Mouse (Mus musculus) E14TG2a.4 (cell line): ENCODE measurements around the gene Adgrg1.
A peak's percentile ranks its signal among the peaks of the same experiment; 100 is the strongest.

ENCODE experiments used
- H3K27me3 ChIP-seq: 2 replicates; pipeline ENCODE4 v1.6.1; 2014; ENCODE audit warnings: low read length, control low read depth; ENCODE audit not compliant: insufficient read depth
- H3K36me3 ChIP-seq: 2 replicates; pipeline ENCODE4 v1.6.1; 2014; ENCODE audit warnings: low read length, control low read depth; ENCODE audit not compliant: insufficient read depth
- H3K4me1 ChIP-seq: replicated peaks from 2 replicates; pipeline ENCODE4 v1.6.1; 2014; ENCODE audit warnings: low read depth, low read length, control low read depth
- H3K4me3 ChIP-seq: replicated peaks from 2 replicates; pipeline ENCODE4 v1.5.1; 2014; ENCODE audit warnings: mild to moderate bottlenecking, low read length
- H3K9me3 ChIP-seq: 2 replicates; pipeline ENCODE4 v1.6.1; 2014; ENCODE audit warnings: low read length, control low read depth
- CTCF ChIP-seq: conservative IDR thresholded peaks from 2 replicates; pipeline ENCODE4 v1.5.1; 2014; ENCODE audit warnings: low read length
- NANOG ChIP-seq: IDR thresholded peaks from 2 replicates; pipeline ENCODE4 v1.6.1; 2014; ENCODE audit warnings: borderline replicate concordance, low read length, mixed read lengths
- POU5F1 ChIP-seq: IDR thresholded peaks from 2 replicates; pipeline ENCODE4 v1.6.1; 2014; ENCODE audit warnings: low read length, borderline replicate concordance

Gene Adgrg1

GRCm38 (mm10) chr8:94950458-94950857 is 24.1 kb upstream of the Adgrg1 start:
- TF ChIP-seq NANOG (no peak), POU5F1 (no peak), CTCF (no peak)
- H3K36me3 ChIP-seq = no peaks in the 10 kb centered on the region
- no peaks in the 10 kb centered on the region for H3K9me3 ChIP-seq
- H3K4me3 ChIP-seq = no peak overlapping the region
- peaks cover 9% of the 10 kb centered on the region; the same call in 1 of the 2 replicates for H3K4me1 ChIP-seq
- peaks cover 6% of the 10 kb centered on the region for H3K27me3 ChIP-seq

GRCm38 (mm10) chr8:94952086-94952485 is 22.5 kb upstream of the Adgrg1 start:
- TF ChIP-seq POU5F1 = no peak
- TF ChIP-seq CTCF = no peak
- no peak for TF ChIP-seq NANOG

GRCm38 (mm10) chr8:94953624-94954367 is 20.8 kb upstream of the Adgrg1 start:
- no peaks in the 10 kb centered on the region for H3K36me3 ChIP-seq
- no peaks in the 10 kb centered on the region for H3K27me3 ChIP-seq
- H3K4me1 ChIP-seq = peaks cover 4% of the 10 kb centered on the region; the same call in 1 of the 2 replicates
- H3K9me3 ChIP-seq = no peaks in the 10 kb centered on the region
- TF ChIP-seq POU5F1 (no peak), NANOG (no peak), CTCF (no peak)
- no peak overlapping the region for H3K4me3 ChIP-seq

More at GRCm38 (mm10) chr8:94952086-94952485, 22.5 kb upstream of the Adgrg1 start:
- Histone ChIP-seq H3K27me3 (no peaks in the 10 kb centered on the region), H3K4me3 (no peak overlapping the region), H3K9me3 (no peaks in the 10 kb centered on the region), H3K4me1 (peaks cover 9% of the 10 kb centered on the region; the same call in 1 of the 2 replicates), H3K36me3 (no peaks in the 10 kb centered on the region)

- Histone ChIP-seq H3K4me1 (peaks cover 4% of the 10 kb centered on the region; the same call in 1 of the 2 replicates), H3K27me3 (no peaks in the 10 kb centered on the region), H3K36me3 (no peaks in the 10 kb centered on the region), H3K9me3 (no peaks in the 10 kb centered on the region), H3K4me3 (no peak overlapping the region)
- no peak for TF ChIP-seq CTCF
Observed at GRCm38 (mm10) chr8:94954368-94954737, 20.2 kb upstream of the Adgrg1 start.

- peaks cover 1% of the 10 kb centered on the region; the same call in 1 of the 2 replicates for H3K27me3 ChIP-seq
- H3K36me3 ChIP-seq = no peaks in the 10 kb centered on the region
- TF ChIP-seq CTCF (peak; percentile 60), POU5F1 (no peak)
- H3K4me1 ChIP-seq = 0 out of 2 replicates have a peak, but pooled peaks cover 4% of the 10 kb centered on the region
- H3K4me3 ChIP-seq = no peak overlapping the region
- H3K9me3 ChIP-seq = no peaks in the 10 kb centered on the region
Observed at GRCm38 (mm10) chr8:94954921-94955758, 19.4 kb upstream of the Adgrg1 start.

GRCm38 (mm10) chr8:94956078-94956574 is 18.4 kb upstream of the Adgrg1 start:
- Histone ChIP-seq H3K4me1 (0 out of 2 replicates have a peak, but pooled peaks cover 4% of the 10 kb centered on the region), H3K4me3 (no peak overlapping the region), H3K9me3 (no peaks in the 10 kb centered on the region), H3K36me3 (no peaks in the 10 kb centered on the region), H3K27me3 (peaks cover 3% of the 10 kb centered on the region; the same call in 1 of the 2 replicates)
- no peak for TF ChIP-seq CTCF
- TF ChIP-seq POU5F1 = no peak
- TF ChIP-seq NANOG = no peak

GRCm38 (mm10) chr8:94962201-94962600 is 12.3 kb upstream of the Adgrg1 start:
- no peaks in the 10 kb centered on the region for H3K9me3 ChIP-seq
- H3K27me3 ChIP-seq = peaks cover 3% of the 10 kb centered on the region; the same call in 1 of the 2 replicates
- H3K4me1 ChIP-seq = no peaks in the 10 kb centered on the region
- no peaks in the 10 kb centered on the region for H3K36me3 ChIP-seq
- H3K4me3 ChIP-seq = no peak overlapping the region
- no peak for TF ChIP-seq NANOG
- no peak for TF ChIP-seq CTCF
- TF ChIP-seq POU5F1 = no peak

GRCm38 (mm10) chr8:94964828-94965227 is 9.7 kb upstream of the Adgrg1 start:
- Histone ChIP-seq H3K36me3 (no peaks in the 10 kb centered on the region), H3K9me3 (no peaks in the 10 kb centered on the region), H3K4me1 (no peaks in the 10 kb centered on the region), H3K27me3 (peaks cover 3% of the 10 kb centered on the region; the same call in 1 of the 2 replicates), H3K4me3 (no peak overlapping the region)
- TF ChIP-seq NANOG (no peak), POU5F1 (no peak), CTCF (no peak)
